Mouse (Mus musculus): ENCODE measurements around the gene Gpr45.

GRCm38 (mm10) chr1:42917908-42918307 lies 34.8 kb upstream of the Gpr45 start:
- TF ChIP-seq GATA1 (IDR thresholded peaks at IDR 0.05; ENCODE audit: borderline replicate concordance, low read length): no peak
- TF ChIP-seq FLI1 (IDR thresholded peaks at IDR 0.05; ENCODE audit: low read length): no peak
